18 mouse cellular contexts compared by ENCODE assay signal in genomic region chr11:79187291-79187690, GRCm38 (mm10).
"Had no signal": no experiment of that assay in that cellular context is flagged by ENCODE, and none has a peak within 500 bp of the region (broad histone marks: within the 10 kb centered on the region; RNA-seq: fewer than 3 reads in every experiment).

No protein-coding gene starts in this region.

- H3K4me2 ChIP-seq: limb, embryonic 13.5 days; liver, embryonic 13.5 days; midbrain, embryonic 13.5 days had no signal

- H3K36me3 ChIP-seq: limb, embryonic 13.5 days; liver, embryonic 13.5 days; midbrain, embryonic 10.5 days; midbrain, embryonic 13.5 days had no signal

- H3K27me3 ChIP-seq: limb, embryonic 13.5 days; liver, embryonic 13.5 days; midbrain, embryonic 13.5 days had no signal

- H3K4me3 ChIP-seq: limb, embryonic 13.5 days; liver, embryonic 13.5 days; megakaryocyte, embryonic 14.5 days; midbrain, embryonic 10.5 days; midbrain, embryonic 13.5 days; myocyte had no signal

- H3K9me3 ChIP-seq: limb, embryonic 13.5 days; liver, embryonic 13.5 days; megakaryocyte, embryonic 14.5 days; midbrain, embryonic 10.5 days; midbrain, embryonic 13.5 days had no signal

- H3K4me1 ChIP-seq: liver, embryonic 13.5 days; midbrain, embryonic 10.5 days; midbrain, embryonic 13.5 days had no signal

- ATAC-seq: midbrain, embryonic 13.5 days; midbrain, embryonic 16.5 days had no signal

- H3K9ac ChIP-seq: limb, embryonic 13.5 days; liver, embryonic 13.5 days; midbrain, embryonic 13.5 days had no signal

- H3K27ac ChIP-seq: limb, embryonic 13.5 days; liver, embryonic 13.5 days; macrophage; midbrain, embryonic 10.5 days; midbrain, embryonic 13.5 days; stomach, postnatal 0 days had no signal

- DNase-seq: kidney, adult 9 months; kidney, postnatal 14 days; kidney, postnatal 4 days; left cerebral cortex, postnatal 4 days; liver, embryonic 13.5 days; lung, adult 2 months; right cerebral cortex, adult 18-20 months; right cerebral cortex, postnatal 14 days; right cerebral cortex, postnatal 4 days; thymus, postnatal 25 days had no signal
